Mouse (Mus musculus) hindbrain, embryonic 10.5 days (tissue): Measurements from ENCODE around the gene Mapk8ip1. TPM values are rescaled to one million over a fixed set of nuclear protein-coding genes. Genes with fewer than 3 reads are reported as not detected.

ENCODE experiments used
- DNase-seq: peaks from one replicate; pipeline ENCODE4 v3.0.0-alpha.2; 2017; ENCODE audit warnings: low spot score
- H3K27ac ChIP-seq: fragments of 300-500 bp; sonication (generic); 2 replicates; pipeline ENCODE4 v1.5.1; 2016; ENCODE audit warnings: mild to moderate bottlenecking, moderate library complexity
- H3K27me3 ChIP-seq: fragments of 300-500 bp; sonication (generic); 2 replicates; pipeline ENCODE4 v1.6.1; 2016; ENCODE audit warnings: mild to moderate bottlenecking; ENCODE audit not compliant: poor library complexity, insufficient read depth, severe bottlenecking
- H3K36me3 ChIP-seq: fragments of 300-500 bp; sonication (generic); 2 replicates; pipeline ENCODE4 v1.6.1; 2016; ENCODE audit warnings: mild to moderate bottlenecking, moderate library complexity
- H3K4me1 ChIP-seq: fragments of 300-500 bp; sonication (generic); replicated peaks from 2 replicates; pipeline ENCODE4 v1.6.1; 2016; ENCODE audit warnings: mild to moderate bottlenecking
- H3K4me3 ChIP-seq: fragments of 300-500 bp; sonication (generic); 2 replicates; pipeline ENCODE4 v1.5.1; 2016; ENCODE audit warnings: mild to moderate bottlenecking, moderate library complexity
- H3K9me3 ChIP-seq: fragments of 300-500 bp; sonication (generic); 2 replicates; pipeline ENCODE4 v1.6.1; 2016; ENCODE audit warnings: mild to moderate bottlenecking, moderate library complexity
- WGBS: fragments of 180-500 bp; shearing (Covaris S2); methylation state at CpG from one replicate; pipeline ENCODE4 v1.1.7; 2016; 5-methylcytosine and 5-hydroxymethylcytosine counted together
- polyA plus RNA-seq: library from polyadenylated mRNA; unstranded; fragments of >200 nt; fragmentation: Nextera tagmentation; extraction: Ambion mirVana; gene quantifications from 2 replicates; pipeline ENCODE4 v1.2.1, GENCODE M21; 2016

Mapk8ip1 gene
- polyA plus RNA-seq, 1 experiment from 2014 or later: 75.5 TPM

- Histone ChIP-seq H3K36me3 (peaks cover 15% of the 10 kb centered on the region), H3K27ac (peak overlapping the region; percentile 91; the same call in 1 of the 2 replicates), H3K4me1 (peaks cover 76% of the 10 kb centered on the region), H3K4me3 (no peak overlapping the region), H3K9me3 (no peaks in the 10 kb centered on the region), H3K27me3 (peaks cover 39% of the 10 kb centered on the region)
- 85% methylated on average over 11 of the region's 11 CpGs for WGBS
- DNase-seq: no peak
These were observed 27.6 kb downstream of the Mapk8ip1 start for GRCm38 (mm10) chr2:92373437-92373813.

- WGBS: 48% methylated on average over 9 of the region's 9 CpGs
- H3K4me3 ChIP-seq: 0 out of 2 replicates have a peak overlapping the region, but pooled peaks have one; percentile 3
- peak overlapping the region; percentile 91 for H3K27ac ChIP-seq
- peaks cover 9% of the 10 kb centered on the region; the same call in 1 of the 2 replicates for H3K36me3 ChIP-seq
- H3K9me3 ChIP-seq: no peaks in the 10 kb centered on the region
- peaks cover 39% of the 10 kb centered on the region for H3K27me3 ChIP-seq
- no peak for DNase-seq
- H3K4me1 ChIP-seq: peaks cover 80% of the 10 kb centered on the region
These were observed 28.2 kb downstream of the Mapk8ip1 start for GRCm38 (mm10) chr2:92372767-92373436.

GRCm38 (mm10) chr2:92371971-92372690, 28.9 kb downstream of the Mapk8ip1 start:
- Histone ChIP-seq H3K27ac (peak overlapping the region; percentile 91), H3K36me3 (peaks cover 5% of the 10 kb centered on the region; the same call in 1 of the 2 replicates), H3K4me1 (peaks cover 88% of the 10 kb centered on the region), H3K4me3 (peak overlapping the region; percentile 59), H3K27me3 (peaks cover 39% of the 10 kb centered on the region), H3K9me3 (no peaks in the 10 kb centered on the region)
- WGBS: 12% methylated on average over 10 of the region's 10 CpGs
- DNase-seq: peak; percentile 59

GRCm38 (mm10) chr2:92370821-92371805, 29.9 kb downstream of the Mapk8ip1 start:
- peak; percentile 74 for DNase-seq
- Histone ChIP-seq H3K27me3 (peaks cover 39% of the 10 kb centered on the region), H3K9me3 (no peaks in the 10 kb centered on the region), H3K36me3 (peaks cover 12% of the 10 kb centered on the region; the same call in 1 of the 2 replicates), H3K4me3 (peak overlapping the region; percentile 59), H3K4me1 (peaks cover 85% of the 10 kb centered on the region), H3K27ac (peak overlapping the region; percentile 91)
- WGBS: 2% methylated on average over 45 of the region's 45 CpGs

- Histone ChIP-seq H3K9me3 (no peaks in the 10 kb centered on the region), H3K36me3 (peaks cover 20% of the 10 kb centered on the region), H3K4me1 (peaks cover 78% of the 10 kb centered on the region), H3K27me3 (peaks cover 39% of the 10 kb centered on the region), H3K27ac (peak overlapping the region; percentile 91), H3K4me3 (peak overlapping the region; percentile 59)
- 12% methylated on average over 19 of the region's 19 CpGs for WGBS
- DNase-seq: no peak
These were observed 30.7 kb downstream of the Mapk8ip1 start for GRCm38 (mm10) chr2:92370375-92370774.

- DNase-seq: no peak
- Histone ChIP-seq H3K27me3 (peaks cover 36% of the 10 kb centered on the region), H3K4me3 (no peak overlapping the region), H3K27ac (no peak overlapping the region), H3K9me3 (no peaks in the 10 kb centered on the region), H3K36me3 (peaks cover 48% of the 10 kb centered on the region), H3K4me1 (peaks cover 51% of the 10 kb centered on the region)
- 40% methylated on average over 20 of the region's 20 CpGs for whole genome bisulfite sequencing
These were observed 33.6 kb downstream of the Mapk8ip1 start for GRCm38 (mm10) chr2:92367383-92368029.

GRCm38 (mm10) chr2:92365568-92365967, 35.5 kb downstream of the Mapk8ip1 start:
- Histone ChIP-seq H3K27ac (no peak overlapping the region), H3K36me3 (peaks cover 62% of the 10 kb centered on the region), H3K4me1 (peaks cover 39% of the 10 kb centered on the region), H3K4me3 (no peak overlapping the region), H3K9me3 (no peaks in the 10 kb centered on the region), H3K27me3 (peaks cover 17% of the 10 kb centered on the region)
- no peak for DNase-seq
- 90% methylated on average over 10 of the region's 10 CpGs for WGBS

GRCm38 (mm10) chr2:92364086-92364485, 37.0 kb downstream of the Mapk8ip1 start:
- H3K9me3 ChIP-seq: no peaks in the 10 kb centered on the region
- DNase-seq: no peak
- peaks cover 29% of the 10 kb centered on the region for H3K4me1 ChIP-seq
- no peak overlapping the region for H3K4me3 ChIP-seq
- no peak overlapping the region for H3K27ac ChIP-seq
- WGBS: 87% methylated on average over 4 of the region's 4 CpGs
- peaks cover 77% of the 10 kb centered on the region for H3K36me3 ChIP-seq
- peaks cover 2% of the 10 kb centered on the region for H3K27me3 ChIP-seq

- Histone ChIP-seq H3K27ac (no peak overlapping the region), H3K9me3 (no peaks in the 10 kb centered on the region), H3K4me3 (no peak overlapping the region), H3K4me1 (peaks cover 21% of the 10 kb centered on the region), H3K27me3 (no peaks in the 10 kb centered on the region), H3K36me3 (peaks cover 91% of the 10 kb centered on the region)
- WGBS: 91% methylated on average over 6 of the region's 6 CpGs
- no peak for DNase-seq
These were observed 38.4 kb downstream of the Mapk8ip1 start for GRCm38 (mm10) chr2:92362571-92363228.

GRCm38 (mm10) chr2:92361795-92362194, 39.3 kb downstream of the Mapk8ip1 start:
- 85% methylated on average over 8 of the region's 8 CpGs for WGBS
- Histone ChIP-seq H3K36me3 (peaks cover 93% of the 10 kb centered on the region), H3K9me3 (no peaks in the 10 kb centered on the region), H3K4me1 (peaks cover 13% of the 10 kb centered on the region), H3K27ac (no peak overlapping the region), H3K27me3 (no peaks in the 10 kb centered on the region), H3K4me3 (no peak overlapping the region)
- DNase-seq: no peak

- no peak for DNase-seq
- Histone ChIP-seq H3K4me3 (no peak overlapping the region), H3K27me3 (no peaks in the 10 kb centered on the region), H3K27ac (no peak overlapping the region), H3K36me3 (peaks cover 94% of the 10 kb centered on the region), H3K9me3 (no peaks in the 10 kb centered on the region), H3K4me1 (peaks cover 12% of the 10 kb centered on the region)
- WGBS: 25% methylated on average over 12 of the region's 12 CpGs
These were observed 40.2 kb downstream of the Mapk8ip1 start for GRCm38 (mm10) chr2:92360893-92361292.
